Mouse (Mus musculus) midbrain, embryonic 13.5 days (tissue): ENCODE measurements around the gene Slc38a4. TPM values are rescaled to one million over a fixed set of nuclear protein-coding genes. Genes with fewer than 3 reads are reported as not detected.
A peak's percentile ranks its signal among the peaks of the same experiment; 100 is the strongest.

Experiments
- ATAC-seq: fragments of 200-750 bp; cut with Nextera tagmentation; 2 replicates; pipeline ENCODE4 v1.8.0; 2017; ENCODE audit warnings: mild to moderate bottlenecking, moderate TSS enrichment, moderate library complexity
- H3K27ac ChIP-seq: fragments of 300-500 bp; sonication (generic); 2 replicates; pipeline ENCODE4 v1.5.1; 2015; ENCODE audit warnings: inconsistent platforms, mild to moderate bottlenecking, moderate library complexity
- H3K27me3 ChIP-seq: fragments of 300-500 bp; sonication (generic); 2 replicates; pipeline ENCODE4 v1.6.1; 2015; ENCODE audit warnings: mild to moderate bottlenecking, inconsistent platforms
- H3K36me3 ChIP-seq: fragments of 300-500 bp; sonication (generic); 2 replicates; pipeline ENCODE4 v1.6.1; 2015; ENCODE audit warnings: mild to moderate bottlenecking, inconsistent platforms
- H3K4me1 ChIP-seq: fragments of 300-500 bp; sonication (generic); replicated peaks from 2 replicates; pipeline ENCODE4 v1.6.1; 2015; ENCODE audit warnings: inconsistent platforms
- H3K4me2 ChIP-seq: fragments of 300-500 bp; sonication (generic); replicated peaks from 2 replicates; pipeline ENCODE4 v1.6.1; 2015; ENCODE audit warnings: moderate library complexity, mild to moderate bottlenecking, inconsistent platforms
- H3K4me3 ChIP-seq: fragments of 300-500 bp; sonication (generic); replicated peaks from 2 replicates; pipeline ENCODE4 v1.5.1; 2015; ENCODE audit warnings: mild to moderate bottlenecking, inconsistent platforms
- H3K9ac ChIP-seq: fragments of 300-500 bp; sonication (generic); replicated peaks from 2 replicates; pipeline ENCODE4 v1.6.1; 2015; ENCODE audit warnings: mild to moderate bottlenecking, inconsistent platforms
- H3K9me3 ChIP-seq: fragments of 300-500 bp; sonication (generic); 2 replicates; pipeline ENCODE4 v1.6.1; 2016; ENCODE audit warnings: mild to moderate bottlenecking, inconsistent platforms
- WGBS: fragments of 180-500 bp; shearing (Covaris S2); methylation state at CpG from one replicate; pipeline ENCODE4 v1.1.7; 2015; 5-methylcytosine and 5-hydroxymethylcytosine counted together
- polyA plus RNA-seq: library from polyadenylated mRNA; unstranded; fragments of >200 nt; fragmentation: Nextera tagmentation; extraction: Ambion mirVana; gene quantifications from 2 replicates; pipeline ENCODE4 v1.2.1, GENCODE M21; 2015

The Slc38a4 gene
- polyA plus RNA-seq, 1 experiment from 2014 or later, result 4.0 TPM

DNA sequence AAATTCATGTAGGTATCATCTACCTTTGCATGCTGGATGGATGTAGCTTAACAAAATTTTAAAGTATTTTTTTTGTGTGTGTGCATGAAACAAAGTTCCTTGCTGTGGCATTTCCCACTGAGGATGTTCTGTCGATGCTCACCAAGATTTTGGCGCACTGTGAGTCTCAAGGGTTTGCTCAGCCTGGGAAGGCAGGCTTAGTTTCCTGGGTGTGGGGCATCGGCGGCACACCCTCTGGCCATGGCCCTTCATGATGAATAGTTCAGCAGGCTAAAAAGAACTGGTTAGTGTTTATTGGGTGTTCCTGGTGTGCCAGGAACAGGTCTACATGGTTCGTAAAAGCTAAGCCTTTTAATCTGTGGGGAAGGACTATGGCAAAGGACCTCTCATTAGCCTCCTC is 81.6 kb downstream of the Slc38a4 start:
- Histone ChIP-seq H3K27me3 (no peaks in the 10 kb centered on the region), H3K4me1 (no peaks in the 10 kb centered on the region), H3K27ac (no peak overlapping the region), H3K4me2 (no peak overlapping the region), H3K36me3 (no peaks in the 10 kb centered on the region), H3K9me3 (no peaks in the 10 kb centered on the region), H3K4me3 (no peak overlapping the region), H3K9ac (no peak overlapping the region)
- no peak for ATAC-seq
- 93% methylated on average over 5 of the region's 5 CpGs for WGBS

DNA sequence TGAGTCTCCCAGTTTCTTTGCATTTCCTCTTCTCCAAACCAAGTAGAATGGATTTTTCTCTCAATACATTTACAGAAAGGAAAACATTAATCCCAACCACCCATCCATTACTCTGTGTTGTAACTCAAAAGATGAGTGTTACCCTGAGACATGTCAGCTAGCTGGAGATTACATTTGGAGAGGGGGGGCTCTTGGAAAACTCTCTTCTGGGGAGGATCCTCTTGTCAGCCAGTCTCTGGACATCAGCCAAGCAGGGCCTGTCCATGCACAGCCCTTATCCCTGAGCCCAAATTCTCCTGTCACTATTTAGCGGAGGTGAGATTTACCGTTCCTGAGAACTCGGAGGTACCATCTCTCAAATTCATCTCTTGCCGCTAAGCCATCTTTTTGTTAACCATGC is 82.4 kb downstream of the Slc38a4 start:
- Histone ChIP-seq H3K4me3 (no peak overlapping the region), H3K4me1 (no peaks in the 10 kb centered on the region), H3K27me3 (no peaks in the 10 kb centered on the region), H3K9me3 (no peaks in the 10 kb centered on the region), H3K9ac (no peak overlapping the region), H3K27ac (no peak overlapping the region), H3K4me2 (no peak overlapping the region), H3K36me3 (no peaks in the 10 kb centered on the region)
- no peak for ATAC-seq
- 97% methylated on average over 4 of the region's 4 CpGs for WGBS

DNA sequence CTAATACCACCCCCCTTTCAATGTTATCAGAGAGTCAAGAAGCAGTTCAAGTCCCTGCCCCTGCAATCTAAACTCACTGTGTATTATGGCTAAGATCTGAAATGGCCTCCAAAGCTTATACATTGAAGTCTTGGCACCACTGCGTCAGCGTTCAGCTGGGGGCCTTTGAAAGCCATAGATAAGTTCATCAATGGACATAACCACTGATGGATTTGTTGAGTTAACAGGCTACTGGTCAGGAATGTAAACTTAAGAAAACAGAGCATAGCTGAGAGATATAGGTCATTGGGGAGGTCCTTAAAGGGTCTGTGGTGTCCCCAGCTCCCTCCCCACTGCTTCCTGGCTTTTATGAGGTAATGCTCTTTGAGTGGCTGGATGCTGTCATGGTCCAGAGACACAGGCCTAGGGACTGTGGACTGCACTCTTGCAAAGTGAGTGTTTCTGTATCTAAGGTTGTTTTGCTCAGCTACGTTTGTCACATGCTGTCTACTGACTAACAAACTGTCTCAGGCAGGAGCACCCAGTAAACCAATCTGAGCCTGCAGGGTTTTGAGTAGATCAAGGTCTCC is 83.0 kb downstream of the Slc38a4 start:
- H3K9ac ChIP-seq, result no peak overlapping the region
- H3K4me3 ChIP-seq, result no peak overlapping the region
- H3K4me1 ChIP-seq, result no peaks in the 10 kb centered on the region
- H3K4me2 ChIP-seq, result no peak overlapping the region
- ATAC-seq, result no peak
- no peaks in the 10 kb centered on the region for H3K27me3 ChIP-seq
- H3K36me3 ChIP-seq, result no peaks in the 10 kb centered on the region
- 93% methylated on average over 3 of the region's 3 CpGs for WGBS
- H3K27ac ChIP-seq, result no peak overlapping the region
- no peaks in the 10 kb centered on the region for H3K9me3 ChIP-seq

DNA sequence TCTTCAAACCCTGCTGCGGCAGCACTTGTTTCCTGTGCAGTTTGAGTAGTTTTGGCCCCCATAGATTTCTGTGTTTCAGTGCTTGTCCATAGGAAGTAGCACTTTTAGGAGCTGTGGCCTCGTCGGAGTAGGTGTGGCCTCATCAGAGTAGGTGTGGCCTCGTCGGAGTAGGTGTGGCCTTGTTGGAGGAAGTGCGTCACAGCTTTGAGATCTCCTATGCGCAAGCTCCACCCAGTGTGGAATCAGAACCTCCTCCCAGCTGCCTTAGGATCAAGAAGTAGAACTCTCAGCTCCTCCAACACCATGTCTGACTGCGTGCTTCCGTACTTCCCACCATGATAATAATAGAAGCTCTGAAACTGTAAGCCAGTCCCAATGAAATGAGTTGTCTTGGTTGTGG is 83.8 kb downstream of the Slc38a4 start:
- 95% methylated on average over 9 of the region's 9 CpGs for whole genome bisulfite sequencing
- Histone ChIP-seq H3K9me3 (no peaks in the 10 kb centered on the region), H3K4me3 (no peak overlapping the region), H3K4me2 (no peak overlapping the region), H3K4me1 (no peaks in the 10 kb centered on the region), H3K36me3 (no peaks in the 10 kb centered on the region), H3K9ac (no peak overlapping the region), H3K27me3 (no peaks in the 10 kb centered on the region), H3K27ac (no peak overlapping the region)
- ATAC-seq, result no peak

DNA sequence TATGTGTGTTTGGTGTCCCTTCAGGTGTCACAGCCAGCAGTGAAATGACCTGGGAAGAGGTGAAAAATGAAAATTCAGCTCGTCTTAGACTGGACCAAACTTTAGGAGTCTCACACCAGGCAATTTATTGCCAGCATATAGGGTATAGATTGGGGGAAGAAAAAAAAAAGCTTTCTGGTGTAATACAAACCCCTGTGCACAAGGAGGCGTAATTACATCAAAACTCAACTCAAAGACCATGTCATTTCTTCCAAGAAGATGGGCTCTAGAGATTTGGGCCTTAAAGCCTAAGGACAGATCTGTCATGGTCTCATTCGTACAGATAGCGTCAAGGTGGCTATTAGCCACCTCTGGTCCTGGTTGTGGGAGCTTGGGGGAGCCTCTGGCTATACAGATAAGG is 86.0 kb downstream of the Slc38a4 start:
- 73% methylated on average over 4 of the region's 4 CpGs for WGBS
- Histone ChIP-seq H3K4me3 (no peak overlapping the region), H3K36me3 (no peaks in the 10 kb centered on the region), H3K4me1 (no peaks in the 10 kb centered on the region), H3K9ac (no peak overlapping the region), H3K27ac (no peak overlapping the region), H3K27me3 (no peaks in the 10 kb centered on the region), H3K4me2 (no peak overlapping the region), H3K9me3 (no peaks in the 10 kb centered on the region)
- ATAC-seq, result no peak

DNA sequence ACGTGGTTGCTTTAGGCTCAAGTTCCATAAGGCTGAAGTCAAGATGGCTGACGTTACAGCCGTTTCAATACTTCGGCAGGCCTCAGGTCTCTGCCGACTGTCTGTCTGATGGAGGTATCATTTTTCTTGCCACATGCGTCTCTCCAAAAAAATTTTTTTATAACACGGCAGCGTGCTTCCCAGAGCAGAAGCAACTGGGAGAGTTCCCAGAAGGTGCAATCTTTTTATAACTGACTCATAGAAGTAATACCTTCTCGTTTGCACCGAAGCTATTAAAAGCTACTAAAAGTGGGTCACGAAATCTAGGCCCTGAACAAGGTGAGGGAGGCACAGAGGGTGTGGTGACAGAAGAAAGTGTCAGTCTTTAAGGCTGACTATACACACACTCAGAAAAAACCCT is 87.0 kb downstream of the Slc38a4 start:
- Histone ChIP-seq H3K27ac (no peak overlapping the region), H3K4me1 (no peaks in the 10 kb centered on the region)
- no peak for ATAC-seq

DNA sequence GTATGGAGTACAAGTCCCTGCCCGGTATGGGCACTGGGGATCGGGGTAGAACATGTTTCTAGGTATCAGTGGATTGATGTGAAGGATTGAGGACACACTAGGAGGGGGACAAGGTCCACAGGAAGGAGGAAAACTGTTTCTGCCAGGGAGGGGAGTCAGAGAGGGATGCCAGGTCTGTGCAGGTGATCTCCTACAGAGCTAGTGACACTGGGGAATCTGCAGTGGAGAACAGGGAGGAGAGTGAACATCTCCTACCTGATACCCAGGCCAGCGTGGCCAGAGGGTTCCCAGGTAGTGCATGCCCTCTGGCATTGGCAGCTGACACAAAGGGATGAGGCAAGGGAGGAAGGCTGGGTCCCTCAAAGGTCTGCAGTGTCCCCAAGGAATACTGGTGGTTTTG is 89.4 kb downstream of the Slc38a4 start:
- 87% methylated on average over 3 of the region's 3 CpGs for WGBS
- Histone ChIP-seq H3K4me1 (no peaks in the 10 kb centered on the region), H3K9me3 (no peaks in the 10 kb centered on the region), H3K27me3 (no peaks in the 10 kb centered on the region), H3K9ac (no peak overlapping the region), H3K4me2 (no peak overlapping the region), H3K27ac (no peak overlapping the region), H3K36me3 (no peaks in the 10 kb centered on the region), H3K4me3 (no peak overlapping the region)
- ATAC-seq, result no peak

More for the DNA sequence above, 87.0 kb downstream of the Slc38a4 start:
- Histone ChIP-seq H3K9ac (no peak overlapping the region), H3K36me3 (no peaks in the 10 kb centered on the region), H3K4me3 (no peak overlapping the region), H3K9me3 (no peaks in the 10 kb centered on the region), H3K4me2 (no peak overlapping the region), H3K27me3 (no peaks in the 10 kb centered on the region)
- WGBS, result 88% methylated on average over 11 of the region's 11 CpGs

DNA sequence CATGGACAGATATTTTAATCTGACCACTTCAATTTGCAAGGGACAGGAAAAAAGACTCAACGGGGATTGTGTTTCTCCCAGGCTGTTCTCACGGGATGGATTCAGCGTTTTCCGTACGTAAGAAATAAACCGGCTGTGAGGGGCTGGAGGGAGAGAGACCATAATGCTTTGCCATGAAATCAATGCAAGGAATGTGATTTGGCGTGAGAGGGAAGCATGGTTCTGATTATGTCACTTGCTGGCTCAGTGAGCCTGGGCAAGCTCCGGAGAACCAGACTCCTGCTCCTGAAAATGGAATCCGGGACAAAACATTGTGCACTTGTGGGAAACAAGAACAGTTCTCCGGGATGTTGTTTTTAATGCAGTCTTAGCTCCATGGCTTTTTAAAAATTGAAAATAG is 92.0 kb downstream of the Slc38a4 start:
- Histone ChIP-seq H3K4me1 (no peaks in the 10 kb centered on the region), H3K27ac (no peak overlapping the region), H3K27me3 (no peaks in the 10 kb centered on the region), H3K4me3 (no peak overlapping the region), H3K36me3 (no peaks in the 10 kb centered on the region), H3K9me3 (no peaks in the 10 kb centered on the region), H3K9ac (no peak overlapping the region), H3K4me2 (no peak overlapping the region)
- 59% methylated on average over 10 of the region's 10 CpGs for WGBS
- no peak for ATAC-seq

DNA sequence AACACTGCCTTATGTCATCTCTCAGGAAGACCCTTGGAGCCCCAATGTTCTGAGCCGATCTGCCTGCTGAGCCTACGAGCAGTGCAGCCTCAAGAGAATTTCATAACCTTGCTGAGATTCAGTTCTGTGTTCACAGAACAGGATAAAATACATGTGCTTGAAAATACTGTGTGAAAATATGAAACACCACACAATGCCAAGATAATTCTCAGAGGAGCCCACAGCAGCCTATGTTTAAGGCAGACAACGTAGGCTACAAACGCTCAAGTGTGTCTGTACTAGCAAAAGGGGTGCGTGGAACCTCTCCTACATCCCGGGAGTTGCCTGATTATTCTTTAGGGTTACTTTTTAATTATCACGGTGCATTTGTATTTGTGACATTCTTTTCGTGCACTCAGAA is 92.4 kb downstream of the Slc38a4 start:
- no peak overlapping the region for H3K4me2 ChIP-seq
- 72% methylated on average over 8 of the region's 8 CpGs for WGBS

DNA sequence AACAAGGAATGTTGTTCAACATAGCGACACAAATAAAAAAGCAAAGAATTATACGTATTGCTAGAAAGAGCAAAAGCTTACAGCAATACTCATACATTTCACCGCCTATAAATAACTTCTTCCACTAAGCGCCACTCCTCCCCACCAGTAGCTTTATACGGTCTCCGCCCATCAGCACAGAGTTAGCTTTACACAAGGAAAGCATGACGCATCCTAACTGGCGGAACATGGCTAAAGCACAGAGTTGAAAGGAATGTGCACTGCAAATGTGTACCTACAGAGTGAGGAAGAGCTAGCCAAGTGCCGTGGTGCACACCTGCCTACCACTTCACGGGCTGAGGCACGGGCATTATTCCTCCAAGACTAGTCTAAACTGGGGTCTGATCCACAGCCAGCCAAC is 95.4 kb downstream of the Slc38a4 start:
- no peaks in the 10 kb centered on the region for H3K27me3 ChIP-seq
- no peak for ATAC-seq
- no peak overlapping the region for H3K9ac ChIP-seq
- no peaks in the 10 kb centered on the region for H3K9me3 ChIP-seq
- H3K27ac ChIP-seq, result no peak overlapping the region
- H3K4me1 ChIP-seq, result no peaks in the 10 kb centered on the region
- no peak overlapping the region for H3K4me3 ChIP-seq
- WGBS, result 97% methylated on average over 11 of the region's 11 CpGs
- H3K4me2 ChIP-seq, result no peak overlapping the region
- no peaks in the 10 kb centered on the region for H3K36me3 ChIP-seq

More for the DNA sequence above, 92.4 kb downstream of the Slc38a4 start:
- no peak overlapping the region for H3K9ac ChIP-seq
- no peaks in the 10 kb centered on the region for H3K9me3 ChIP-seq
- H3K27me3 ChIP-seq, result no peaks in the 10 kb centered on the region
- no peak overlapping the region for H3K27ac ChIP-seq
- H3K4me3 ChIP-seq, result no peak overlapping the region
- no peaks in the 10 kb centered on the region for H3K4me1 ChIP-seq
- no peak for ATAC-seq
- H3K36me3 ChIP-seq, result no peaks in the 10 kb centered on the region

DNA sequence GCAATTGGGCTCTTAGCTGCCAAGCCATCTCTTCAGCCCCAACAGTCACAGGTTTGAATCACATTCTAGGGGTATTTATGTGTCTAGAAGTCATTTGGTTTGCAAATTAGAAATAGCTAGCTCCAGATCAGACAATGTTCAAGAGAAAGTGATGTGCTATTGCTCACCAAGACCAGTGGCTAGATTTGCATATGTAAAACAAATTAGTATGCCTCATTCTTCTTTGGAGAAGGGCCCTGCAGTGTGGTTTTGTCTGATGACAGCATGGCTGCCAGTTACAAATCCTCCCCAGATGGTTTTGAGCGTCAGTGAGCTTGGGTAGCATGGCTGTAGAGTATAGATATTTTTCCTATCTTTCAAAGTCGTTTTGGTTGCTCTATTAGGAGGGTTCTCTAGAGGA is 96.5 kb downstream of the Slc38a4 start:
- ATAC-seq, result no peak
- Histone ChIP-seq H3K9ac (no peak overlapping the region), H3K4me3 (no peak overlapping the region), H3K36me3 (no peaks in the 10 kb centered on the region), H3K27me3 (no peaks in the 10 kb centered on the region), H3K4me1 (no peaks in the 10 kb centered on the region), H3K4me2 (no peak overlapping the region), H3K27ac (no peak overlapping the region), H3K9me3 (no peaks in the 10 kb centered on the region)
- WGBS, result 64% methylated on average over 2 of the region's 2 CpGs

DNA sequence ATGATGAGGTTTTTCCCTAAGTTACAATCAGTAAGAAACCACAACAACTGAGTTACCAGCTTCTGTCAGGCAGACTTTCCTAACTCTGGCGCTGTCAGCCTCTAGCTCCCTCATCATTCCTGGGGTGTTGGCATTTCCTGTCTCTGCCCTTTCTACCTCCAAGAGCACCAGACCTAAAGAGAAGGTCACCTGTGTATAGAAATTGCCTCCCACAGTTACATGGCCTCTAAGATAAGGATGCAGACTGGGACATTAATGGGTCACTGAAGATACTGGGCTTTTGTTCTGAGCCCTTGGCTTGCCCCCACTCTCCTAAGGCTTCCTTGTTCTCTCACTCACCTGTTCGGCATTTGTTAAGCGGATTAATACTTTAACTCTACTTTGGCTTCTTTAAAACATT is 99.1 kb downstream of the Slc38a4 start:
- WGBS, result 77% methylated on average over 3 of the region's 3 CpGs
- Histone ChIP-seq H3K27me3 (no peaks in the 10 kb centered on the region), H3K27ac (0 out of 2 replicates have a peak overlapping the region, but pooled peaks have one; percentile 19), H3K36me3 (no peaks in the 10 kb centered on the region), H3K4me3 (no peak overlapping the region), H3K9me3 (no peaks in the 10 kb centered on the region), H3K4me1 (peaks cover 14% of the 10 kb centered on the region; the same call in 1 of the 2 replicates), H3K9ac (no peak overlapping the region), H3K4me2 (no peak overlapping the region)
- no peak for ATAC-seq

DNA sequence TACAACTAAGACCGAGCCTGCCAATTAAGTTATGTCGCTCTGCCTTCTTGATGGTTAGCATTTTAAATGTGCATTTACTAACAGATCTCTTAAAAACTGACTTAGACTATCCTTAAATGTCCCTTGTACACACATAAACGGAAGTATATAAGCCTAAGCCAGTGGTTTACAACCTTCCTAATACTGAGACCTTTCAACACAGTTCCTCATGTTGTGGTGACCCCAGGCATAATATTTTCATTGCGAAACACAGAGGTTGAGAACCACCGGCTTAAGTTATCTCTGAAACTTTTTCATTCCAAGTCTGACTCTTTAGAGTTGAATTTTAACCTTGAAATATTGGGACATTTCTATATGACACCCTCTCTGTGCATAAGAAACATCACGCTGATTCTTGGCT is 101.4 kb downstream of the Slc38a4 start:
- H3K27me3 ChIP-seq, result no peaks in the 10 kb centered on the region
- no peaks in the 10 kb centered on the region for H3K9me3 ChIP-seq
- H3K4me2 ChIP-seq, result no peak overlapping the region
- H3K4me1 ChIP-seq, result peaks cover 14% of the 10 kb centered on the region; the same call in 1 of the 2 replicates
- no peak for ATAC-seq
- H3K27ac ChIP-seq, result no peak overlapping the region
- no peaks in the 10 kb centered on the region for H3K36me3 ChIP-seq
- no peak overlapping the region for H3K9ac ChIP-seq
- H3K4me3 ChIP-seq, result no peak overlapping the region
- 94% methylated on average over 6 of the region's 6 CpGs for WGBS
